Mouse (Mus musculus) skeletal muscle tissue, adult 2 months (tissue): ENCODE data around the gene Il4i1.

Experiments
- DNase-seq: peaks from one replicate; pipeline ENCODE4 v3.0.0-alpha.2; 2012; ENCODE audit warnings: low read depth, low spot score

Il4i1 gene

GRCm38 (mm10) chr7:44848561-44849415 lies 32.6 kb downstream of the Il4i1 start, which contains the start of the genes Akt1s1 and Tbc1d17:
Akt1s1 (plus strand) TSS chr7:44848991.
Tbc1d17 (minus strand) TSS chr7:44849079.
- peak; percentile 100 for DNase-seq

- peak; percentile 95 for DNase-seq
Observed at GRCm38 (mm10) chr7:44849416-44850111, 33.4 kb downstream of the Il4i1 start.

GRCm38 (mm10) chr7:44850146-44850545 lies 34.0 kb downstream of the Il4i1 start:
- DNase-seq: no peak

GRCm38 (mm10) chr7:44850789-44851624 lies 34.8 kb downstream of the Il4i1 start:
- DNase-seq: no peak

- no peak for DNase-seq
Observed at GRCm38 (mm10) chr7:44851625-44852234, 35.5 kb downstream of the Il4i1 start.

GRCm38 (mm10) chr7:44852259-44853027 lies 36.3 kb downstream of the Il4i1 start:
- no peak for DNase-seq

GRCm38 (mm10) chr7:44853065-44853464 lies 36.9 kb downstream of the Il4i1 start:
- no peak for DNase-seq

GRCm38 (mm10) chr7:44853596-44854355 lies 37.6 kb downstream of the Il4i1 start:
- no peak for DNase-seq

GRCm38 (mm10) chr7:44854356-44855031 lies 38.3 kb downstream of the Il4i1 start:
- peak; percentile 77 for DNase-seq

GRCm38 (mm10) chr7:44855036-44855435 lies 38.8 kb downstream of the Il4i1 start:
- DNase-seq: no peak

GRCm38 (mm10) chr7:44856265-44856916 lies 40.2 kb downstream of the Il4i1 start:
- no peak for DNase-seq

GRCm38 (mm10) chr7:44857042-44857552 lies 40.9 kb downstream of the Il4i1 start, which contains the start of gene Pnkp:
Pnkp (plus strand) TSS chr7:44857139.
- DNase-seq: peak; percentile 80

- no peak for DNase-seq
Observed at GRCm38 (mm10) chr7:44857905-44858304, 41.7 kb downstream of the Il4i1 start.

- DNase-seq: no peak
Observed at GRCm38 (mm10) chr7:44859896-44860295, 43.7 kb downstream of the Il4i1 start.

GRCm38 (mm10) chr7:44860576-44861428 lies 44.6 kb downstream of the Il4i1 start:
- DNase-seq: no peak

GRCm38 (mm10) chr7:44861429-44861816 lies 45.2 kb downstream of the Il4i1 start:
- DNase-seq: no peak

- DNase-seq: no peak
Observed at GRCm38 (mm10) chr7:44862434-44862833, 46.2 kb downstream of the Il4i1 start.
